Mouse (Mus musculus): ENCODE data around the gene Mmd2. TPM values are rescaled to one million over a fixed set of nuclear protein-coding genes. Genes with fewer than 3 reads are reported as not detected.

Gene Mmd2
- total and polyA plus RNA-seq, 3 experiments = 0.29 to 0.31 (median 0.30) TPM

- 32% methylated on average over 15 of the region's 21 CpGs for WGBS
- Histone ChIP-seq H3K27me3 (ENCODE audit: control insufficient read depth, insufficient read depth, low read length) (no peaks in the 10 kb centered on the region), H3K36me3 (ENCODE audit: control insufficient read depth, insufficient read depth, low read length) (no peaks in the 10 kb centered on the region), H3K4me1 (ENCODE audit: control insufficient read depth, insufficient read depth, low read length) (no peaks in the 10 kb centered on the region), H3K27ac (no peak overlapping the region), H3K9ac (ENCODE audit: low read depth, low read length) (no peak overlapping the region), H3K79me2 (replicated peaks; ENCODE audit: control insufficient read depth, insufficient read depth, low read length) (no peaks in the 10 kb centered on the region), H3K4me3 (no peak overlapping the region)
- intact Hi-C loops (cut with DNase I) = loop anchor here (1.0 kb wide), 1 partner anchor 161 kb away; no protein-coding TSS in a partner anchor
- DNase-seq = peak; percentile 51 to 76
- TF ChIP-seq CTCF (IDR thresholded peaks at IDR 0.05) (peak; percentile 77), EP300 (IDR thresholded peaks at IDR 0.05; ENCODE audit: insufficient read depth, low read depth, low read length) (no peak), POLR2A (IDR thresholded peaks at IDR 0.05; ENCODE audit: insufficient read depth, low read depth, low read length) (no peak)
Observed at GRCm38 (mm10) chr5:142557397-142558067, 51.1 kb downstream of the Mmd2 start.

DNA sequence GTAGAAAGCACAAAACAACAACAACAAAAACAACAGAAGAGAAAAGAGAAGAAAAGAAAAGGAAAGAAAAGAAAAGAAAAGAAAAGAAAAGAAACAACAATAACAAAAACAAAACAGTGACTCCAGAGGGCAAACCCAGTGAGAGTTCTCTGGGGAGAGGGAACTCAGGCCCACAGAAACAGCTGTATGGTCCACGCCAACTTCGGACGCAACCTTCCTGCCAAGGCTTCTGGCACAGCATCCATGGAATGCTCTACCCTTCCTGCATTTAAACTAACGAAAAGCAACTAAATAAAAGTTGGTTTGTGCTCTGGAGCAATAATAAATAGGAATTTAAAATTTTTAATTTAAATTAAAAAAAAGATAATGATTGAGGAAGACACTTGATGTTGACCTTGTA lies 51.9 kb downstream of the Mmd2 start:
- Histone ChIP-seq H3K36me3 (ENCODE audit: control insufficient read depth, insufficient read depth, low read length) (no peaks in the 10 kb centered on the region), H3K9ac (ENCODE audit: low read depth, low read length) (no peak overlapping the region), H3K4me3 (no peak overlapping the region), H3K79me2 (replicated peaks; ENCODE audit: control insufficient read depth, insufficient read depth, low read length) (no peaks in the 10 kb centered on the region), H3K27me3 (ENCODE audit: control insufficient read depth, insufficient read depth, low read length) (no peaks in the 10 kb centered on the region), H3K4me1 (ENCODE audit: control insufficient read depth, insufficient read depth, low read length) (no peaks in the 10 kb centered on the region), H3K27ac (no peak overlapping the region)
- no peak for TF ChIP-seq EP300 (IDR thresholded peaks at IDR 0.05; ENCODE audit: insufficient read depth, low read depth, low read length)
- TF ChIP-seq POLR2A (IDR thresholded peaks at IDR 0.05; ENCODE audit: insufficient read depth, low read depth, low read length) = no peak
- no peak for TF ChIP-seq CTCF (IDR thresholded peaks at IDR 0.05)
- intact Hi-C loops (cut with DNase I) = loop anchor here (1.0 kb wide), 1 partner anchor 162 kb away; no protein-coding TSS in a partner anchor
- WGBS = 70% methylated on average over 4 of the region's 4 CpGs
- no peak for DNase-seq

DNA sequence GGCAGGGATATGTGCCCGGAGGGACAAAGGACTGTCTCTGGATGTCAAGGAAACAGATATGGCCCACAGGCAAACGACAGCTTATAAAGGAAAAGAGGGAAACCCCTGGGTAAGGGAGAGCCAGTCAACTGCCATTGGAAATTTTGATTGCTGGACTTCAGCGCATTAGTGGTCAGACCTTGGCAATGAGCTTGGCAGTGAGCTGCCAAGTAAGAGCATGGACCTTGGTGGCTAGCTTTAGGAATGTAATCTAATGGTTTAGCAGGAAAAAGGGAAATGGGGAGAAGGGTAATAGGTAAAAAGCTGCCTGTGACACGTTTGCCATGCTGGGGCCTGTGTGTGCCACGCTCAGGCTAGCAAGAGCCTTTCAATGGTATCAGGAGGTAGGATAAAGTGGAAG lies 52.7 kb downstream of the Mmd2 start:
- Histone ChIP-seq H3K27me3 (ENCODE audit: control insufficient read depth, insufficient read depth, low read length) (no peaks in the 10 kb centered on the region), H3K27ac (no peak overlapping the region), H3K4me3 (no peak overlapping the region), H3K4me1 (ENCODE audit: control insufficient read depth, insufficient read depth, low read length) (no peaks in the 10 kb centered on the region), H3K9ac (ENCODE audit: low read depth, low read length) (no peak overlapping the region), H3K36me3 (ENCODE audit: control insufficient read depth, insufficient read depth, low read length) (no peaks in the 10 kb centered on the region), H3K79me2 (replicated peaks; ENCODE audit: control insufficient read depth, insufficient read depth, low read length) (no peaks in the 10 kb centered on the region)
- no peak for TF ChIP-seq CTCF (IDR thresholded peaks at IDR 0.05)
- no peak for TF ChIP-seq EP300 (IDR thresholded peaks at IDR 0.05; ENCODE audit: insufficient read depth, low read depth, low read length)
- no peak for TF ChIP-seq POLR2A (IDR thresholded peaks at IDR 0.05; ENCODE audit: insufficient read depth, low read depth, low read length)
- intact Hi-C loops (cut with DNase I) = no loop called here
- DNase-seq = no peak
- WGBS = 64% methylated on average over 5 of the region's 5 CpGs

- H3K27me3 ChIP-seq (ENCODE audit: control insufficient read depth, insufficient read depth, low read length) = no peaks in the 10 kb centered on the region
- TF ChIP-seq CTCF (IDR thresholded peaks at IDR 0.05) (peak; percentile 97; the same call in 1 of the 2 replicates), EP300 (IDR thresholded peaks at IDR 0.05; ENCODE audit: insufficient read depth, low read depth, low read length) (no peak), POLR2A (IDR thresholded peaks at IDR 0.05; ENCODE audit: insufficient read depth, low read depth, low read length) (no peak)
- H3K27ac ChIP-seq = peak within 1 kb of the TSS; percentile 47
- peak; percentile 92 to 94 for DNase-seq
- WGBS = 3% methylated on average over 79 of the region's 80 CpGs
- H3K9ac ChIP-seq (ENCODE audit: low read depth, low read length) = peak within 1 kb of the TSS; percentile 75
- no peaks in the 10 kb centered on the region for H3K4me1 ChIP-seq (ENCODE audit: control insufficient read depth, insufficient read depth, low read length)
- H3K36me3 ChIP-seq (ENCODE audit: control insufficient read depth, insufficient read depth, low read length) = no peaks in the 10 kb centered on the region
- peak within 1 kb of the TSS; percentile 63 for H3K4me3 ChIP-seq
- intact Hi-C loops (cut with DNase I) = loop anchor here (1.0 kb wide), 2 partner anchors 49 to 72 kb away; no protein-coding TSS in a partner anchor
- H3K79me2 ChIP-seq (replicated peaks; ENCODE audit: control insufficient read depth, insufficient read depth, low read length) = no peaks in the 10 kb centered on the region
Observed at GRCm38 (mm10) chr5:142550706-142551652, 57.6 kb downstream of the Mmd2 start, which contains the start of gene Radil. TSS of gene Radil (minus strand) at chr5:142551098.

DNA sequence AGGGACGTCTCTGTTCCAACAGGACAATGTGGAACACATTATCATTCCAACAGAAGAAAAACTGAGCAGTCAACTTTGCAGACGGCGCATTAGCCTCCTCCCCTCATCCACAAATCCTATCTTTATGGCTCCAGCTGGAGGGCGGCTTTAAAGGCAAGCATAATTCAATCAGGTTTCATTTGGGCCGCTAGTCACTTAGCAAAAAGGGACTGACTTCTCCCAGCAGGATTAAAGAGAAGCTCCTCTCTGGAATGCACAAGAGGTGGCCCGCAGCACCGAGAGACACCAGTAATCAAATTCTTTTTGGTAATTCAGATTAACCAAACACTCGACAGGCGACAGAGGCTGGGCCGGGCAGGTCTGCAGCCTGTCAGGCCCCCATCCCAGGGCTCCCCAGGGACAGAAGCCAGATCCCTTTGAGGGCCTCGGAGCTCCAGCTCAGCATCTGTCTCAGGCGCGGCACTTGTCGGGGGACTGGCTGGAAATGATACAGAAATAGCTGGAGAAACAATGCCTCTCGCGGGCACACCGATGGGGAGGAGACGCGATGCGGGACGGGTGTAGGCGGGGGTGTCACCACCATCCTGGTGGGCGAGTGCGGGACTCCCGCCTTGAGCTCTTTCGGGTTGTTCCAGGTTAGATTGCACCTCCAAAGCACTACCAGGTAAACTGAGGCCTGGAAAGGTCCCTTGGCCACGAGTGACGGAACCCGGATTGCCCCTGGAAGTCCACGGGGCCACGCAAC lies 58.5 kb downstream of the Mmd2 start:
- Histone ChIP-seq H3K79me2 (replicated peaks; ENCODE audit: control insufficient read depth, insufficient read depth, low read length) (no peaks in the 10 kb centered on the region), H3K9ac (ENCODE audit: low read depth, low read length) (peak overlapping the region; percentile 75), H3K36me3 (ENCODE audit: control insufficient read depth, insufficient read depth, low read length) (no peaks in the 10 kb centered on the region), H3K27ac (peak overlapping the region; percentile 47), H3K4me3 (peak overlapping the region; percentile 63), H3K27me3 (ENCODE audit: control insufficient read depth, insufficient read depth, low read length) (no peaks in the 10 kb centered on the region), H3K4me1 (ENCODE audit: control insufficient read depth, insufficient read depth, low read length) (peaks cover 2% of the 10 kb centered on the region; the same call in 1 of the 2 replicates)
- WGBS = 9% methylated on average over 31 of the region's 31 CpGs
- no peak for TF ChIP-seq POLR2A (IDR thresholded peaks at IDR 0.05; ENCODE audit: insufficient read depth, low read depth, low read length)
- no peak for TF ChIP-seq EP300 (IDR thresholded peaks at IDR 0.05; ENCODE audit: insufficient read depth, low read depth, low read length)
- no peak for TF ChIP-seq CTCF (IDR thresholded peaks at IDR 0.05)
- peak; percentile 41 to 58 for DNase-seq
- intact Hi-C loops (cut with DNase I) = loop anchor here (1.0 kb wide), 1 partner anchor 71 kb away; no protein-coding TSS in a partner anchor
